8 mouse cellular contexts compared by ENCODE assay signal in the genomic region with DNA sequence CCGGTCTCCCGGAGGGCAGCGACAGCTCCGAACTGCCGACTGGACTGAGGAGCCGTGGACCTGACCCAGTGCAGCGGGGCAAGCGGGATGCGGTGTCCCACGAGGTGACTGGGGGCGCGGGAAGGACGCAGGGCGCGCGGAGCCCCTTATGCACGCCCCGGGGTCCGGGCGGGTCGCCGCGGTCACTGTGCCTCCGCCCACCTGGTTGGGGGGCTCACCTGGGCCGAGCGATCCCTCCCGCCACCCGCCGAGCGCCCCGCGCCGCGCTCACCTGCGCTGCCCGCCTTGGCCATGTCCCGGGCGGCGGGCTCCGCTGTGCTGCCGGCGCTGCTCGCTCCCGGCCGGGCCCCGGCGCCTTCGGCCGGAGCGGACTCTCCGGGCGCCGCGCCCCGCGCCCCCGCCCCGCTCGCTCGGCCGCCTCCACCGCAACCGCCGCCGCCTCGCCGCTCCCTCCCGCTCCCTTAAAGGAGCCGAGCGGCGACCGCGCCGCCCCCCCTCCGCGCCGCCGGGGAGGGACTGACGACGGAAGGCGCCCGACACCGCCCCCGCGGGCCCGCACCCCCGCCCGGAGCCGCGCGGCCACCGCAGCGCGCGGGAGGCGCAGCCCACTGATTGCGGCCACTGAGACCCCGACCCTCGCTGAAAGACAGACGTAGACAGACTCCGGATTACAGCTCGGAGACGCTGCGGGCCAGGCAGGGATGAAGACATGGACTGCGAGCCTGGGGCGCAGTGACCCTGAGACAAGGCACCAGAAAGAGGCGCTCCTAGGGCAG. TPM values are rescaled to one million over a fixed set of nuclear protein-coding genes. Genes with fewer than 3 reads are reported as not detected.
DNase-seq lines count a peak whose midpoint lies in the region; ATAC-seq and TF ChIP-seq lines count a peak whose summit lies in the region.

A gene (minus strand): TSS at position 396 of the 776 bp plus-strand sequence.

- no peaks in the 10 kb centered on the region for H3K9me3 ChIP-seq in hindbrain, embryonic 14.5 days (ENCODE audit: control insufficient read depth, low read length)
- H3K9me3 ChIP-seq in limb, embryonic 14.5 days (ENCODE audit: control insufficient read depth, low read length), result no peaks in the 10 kb centered on the region
- no peaks in the 10 kb centered on the region for H3K9me3 ChIP-seq in neural tube, embryonic 11.5 days (ENCODE audit: control insufficient read depth, low read length)

- DNase-seq in kidney, adult 18-20 months, result peak; percentile 51
- no peak for DNase-seq in kidney, adult 11 months
- peak; percentile 83 to 85 for DNase-seq in cerebellum, adult 2 months
- peak in 1 of 2 experiments; percentile 54 for DNase-seq in frontal cortex, adult 2 months (ENCODE audit: extremely low spot score in 1 of 2, low spot score in 1 of 2)
- DNase-seq in hindbrain, embryonic 14.5 days (ENCODE audit: low spot score), result no peak
- DNase-seq in limb, embryonic 14.5 days (ENCODE audit: low spot score), result no peak
- no peak for DNase-seq in neural tube, embryonic 11.5 days (ENCODE audit: low spot score)
- DNase-seq in thymus, postnatal 36 days, result no peak

- no peaks in the 10 kb centered on the region for H3K27me3 ChIP-seq in cerebellum, adult 2 months (ENCODE audit: control insufficient read depth, insufficient read depth, low read length)
- H3K27me3 ChIP-seq in hindbrain, embryonic 14.5 days (ENCODE audit: control insufficient read depth, insufficient read depth, low read length), result peaks cover 58% of the 10 kb centered on the region
- peaks cover 49% of the 10 kb centered on the region for H3K27me3 ChIP-seq in limb, embryonic 14.5 days (ENCODE audit: control insufficient read depth, insufficient read depth, low read length)
- peaks cover 39% of the 10 kb centered on the region for H3K27me3 ChIP-seq in neural tube, embryonic 11.5 days (ENCODE audit: control insufficient read depth, insufficient read depth, low read length)

- TF ChIP-seq CTCF in cerebellum, adult 2 months (IDR thresholded peaks at IDR 0.05; ENCODE audit: borderline replicate concordance, insufficient read depth, low read depth, low read length), result no peak

- peaks cover 26% of the 10 kb centered on the region for H3K4me1 ChIP-seq in cerebellum, adult 2 months (ENCODE audit: control insufficient read depth, insufficient read depth, low read length)
- 0 out of 2 replicates have a peak, but pooled peaks cover 6% of the 10 kb centered on the region for H3K4me1 ChIP-seq in hindbrain, embryonic 14.5 days (replicated peaks; ENCODE audit: control insufficient read depth, insufficient read depth, low read length)
- H3K4me1 ChIP-seq in limb, embryonic 14.5 days (ENCODE audit: control insufficient read depth, insufficient read depth, low read length), result 0 out of 2 replicates have a peak, but pooled peaks cover 6% of the 10 kb centered on the region
- H3K4me1 ChIP-seq in neural tube, embryonic 11.5 days (ENCODE audit: control insufficient read depth, insufficient read depth, low read length), result peaks cover 6% of the 10 kb centered on the region; the same call in 1 of the 2 replicates

- peak within 1 kb of the TSS; percentile 82 for H3K9ac ChIP-seq in hindbrain, embryonic 14.5 days
- peak within 1 kb of the TSS; percentile 58 for H3K9ac ChIP-seq in limb, embryonic 14.5 days (ENCODE audit: low read depth, low read length, severe bottlenecking)
- peak within 1 kb of the TSS; percentile 67 for H3K9ac ChIP-seq in neural tube, embryonic 11.5 days (ENCODE audit: low read length)

- peak within 1 kb of the TSS; percentile 79 for H3K27ac ChIP-seq in cerebellum, adult 2 months (ENCODE audit: insufficient read depth, low read length)
- 0 out of 2 replicates have a peak within 1 kb of the TSS, but pooled peaks have one; percentile 20 for H3K27ac ChIP-seq in hindbrain, embryonic 14.5 days
- H3K27ac ChIP-seq in limb, embryonic 14.5 days (replicated peaks; ENCODE audit: low read depth, low read length), result no peak within 1 kb of the TSS
- no peak within 1 kb of the TSS for H3K27ac ChIP-seq in neural tube, embryonic 11.5 days (ENCODE audit: low read depth, low read length)

- peak; percentile 47; the same call in 1 of the 2 replicates for TF ChIP-seq POLR2A in cerebellum, adult 2 months (IDR thresholded peaks at IDR 0.05; ENCODE audit: borderline replicate concordance, insufficient read depth, low read length)
- TF ChIP-seq POLR2A in limb, embryonic 14.5 days (IDR thresholded peaks at IDR 0.05; ENCODE audit: borderline replicate concordance, extremely low read depth, insufficient read depth, insufficient read length), result no peak

- no peaks in the 10 kb centered on the region for H3K36me3 ChIP-seq in hindbrain, embryonic 14.5 days (replicated peaks; ENCODE audit: control insufficient read depth, insufficient read depth)
- H3K36me3 ChIP-seq in limb, embryonic 14.5 days (ENCODE audit: control insufficient read depth, insufficient read depth, low read length), result no peaks in the 10 kb centered on the region
- H3K36me3 ChIP-seq in neural tube, embryonic 11.5 days (ENCODE audit: control insufficient read depth, insufficient read depth, low read length), result no peaks in the 10 kb centered on the region

- WGBS in cerebellum, adult 2 months, result under 1% methylated on average over 106 of the region's 107 CpGs
- WGBS in hindbrain, embryonic 14.5 days, result under 1% methylated on average over 73 of the region's 107 CpGs
- 0% methylated on average over 48 of the region's 107 CpGs for WGBS in limb, embryonic 14.5 days
- WGBS in neural tube, embryonic 11.5 days, result under 1% methylated on average over 55 of the region's 107 CpGs

- ATAC-seq in hindbrain, embryonic 14.5 days (ENCODE audit: low FRiP score), result peak; percentile 37
- ATAC-seq in limb, embryonic 14.5 days (ENCODE audit: low FRiP score, low read depth), result no peak
- ATAC-seq in neural tube, embryonic 11.5 days (ENCODE audit: insufficient read depth, low FRiP score, low TSS enrichment), result no peak

- peak within 1 kb of the TSS; percentile 89 for H3K4me3 ChIP-seq in cerebellum, adult 2 months (replicated peaks; ENCODE audit: insufficient read depth, low read depth, low read length)
- peak within 1 kb of the TSS; percentile 73 for H3K4me3 ChIP-seq in hindbrain, embryonic 14.5 days (replicated peaks; ENCODE audit: low read length)
- H3K4me3 ChIP-seq in limb, embryonic 14.5 days (replicated peaks; ENCODE audit: low read length), result peak within 1 kb of the TSS; percentile 54
- H3K4me3 ChIP-seq in neural tube, embryonic 11.5 days (ENCODE audit: low read depth, low read length), result peak within 1 kb of the TSS; percentile 63

- peak within 1 kb of the TSS; percentile 97 for H3K4me2 ChIP-seq in hindbrain, embryonic 14.5 days (replicated peaks)
- peak within 1 kb of the TSS; percentile 99 for H3K4me2 ChIP-seq in limb, embryonic 14.5 days (replicated peaks; ENCODE audit: low read depth, low read length, severe bottlenecking)
- H3K4me2 ChIP-seq in neural tube, embryonic 11.5 days (ENCODE audit: low read depth), result peak within 1 kb of the TSS; percentile 99

RNA-seq across cellular contexts. Expression of the gene that starts here (rescaled TPM):
- 55.9 and 62.9 TPM in 2 replicates for polyA plus RNA-seq in cerebellum, adult 2 months (2012; rRNA removed)
- polyA plus RNA-seq in frontal cortex, adult 2 months (2012; rRNA removed), result 102 and 104 TPM in 2 replicates
- polyA plus RNA-seq in hindbrain, embryonic 14.5 days (2014; fragmentation: Nextera tagmentation; extraction: Ambion mirVana), result 4.9 and 5.2 TPM in 2 replicates
- polyA plus RNA-seq in limb, embryonic 14.5 days (2012; rRNA removed), result 1.0 and 1.2 TPM in 2 replicates
- 0.28 and 0.40 TPM in 2 replicates for polyA plus RNA-seq in limb, embryonic 14.5 days (2014; fragmentation: Nextera tagmentation; extraction: Ambion mirVana)
- polyA plus RNA-seq in neural tube, embryonic 11.5 days (2014; fragmentation: Nextera tagmentation; extraction: Ambion mirVana), result 0.23 and 0.31 TPM in 2 replicates

Comparison
In these comparisons a context has a peak if more than half of its experiments do, and no peak if none do; other contexts are left out.
1. DNase-seq: peak in kidney, adult 18-20 months (single experiment) and cerebellum, adult 2 months (2 of 2); none in kidney, adult 11 months (single experiment), hindbrain, embryonic 14.5 days (single experiment), limb, embryonic 14.5 days (single experiment), neural tube, embryonic 11.5 days (single experiment) and thymus, postnatal 36 days (0 of 2).
2. H3K27ac ChIP-seq: peak in cerebellum, adult 2 months (single experiment) and hindbrain, embryonic 14.5 days (single experiment); none in limb, embryonic 14.5 days (single experiment) and neural tube, embryonic 11.5 days (single experiment).
3. Peak in every context shown above with its lines, with median percentiles within 50 percentile points of each other: H3K4me3 ChIP-seq, H3K4me2 ChIP-seq and H3K9ac ChIP-seq.